Mouse (Mus musculus) forebrain, postnatal 0 days (tissue): ENCODE measurements around the gene Trpm3. TPM values are rescaled to one million over a fixed set of nuclear protein-coding genes. Genes with fewer than 3 reads are reported as not detected.
A peak's percentile ranks its signal among the peaks of the same experiment; 100 is the strongest.

Experiments
- ATAC-seq: fragments of 200-750 bp; cut with Nextera tagmentation; 2 replicates; pipeline ENCODE4 v1.8.0; 2017; ENCODE audit warnings: mild to moderate bottlenecking, moderate library complexity
- DNase-seq: peaks from one replicate; pipeline ENCODE4 v3.0.0-alpha.2; 2015
- H3K27ac ChIP-seq: fragments of 300-500 bp; sonication (generic); 2 replicates; pipeline ENCODE4 v1.5.1; 2014; ENCODE audit warnings: low read depth, mild to moderate bottlenecking, antibody characterized with exemption, low read length, moderate library complexity, mixed read lengths
- H3K27me3 ChIP-seq: fragments of 300-500 bp; sonication (generic); 2 replicates; pipeline ENCODE4 v1.6.1; 2014; ENCODE audit warnings: mild to moderate bottlenecking, low read length, mixed read lengths; ENCODE audit not compliant: insufficient read depth
- H3K36me3 ChIP-seq: fragments of 300-500 bp; sonication (generic); 2 replicates; pipeline ENCODE4 v1.6.1; 2014; ENCODE audit warnings: mild to moderate bottlenecking, moderate library complexity; ENCODE audit not compliant: insufficient read depth
- H3K4me1 ChIP-seq: fragments of 300-500 bp; sonication (generic); 2 replicates; pipeline ENCODE4 v1.6.1; 2014; ENCODE audit warnings: antibody characterized with exemption; ENCODE audit not compliant: insufficient read depth
- H3K4me2 ChIP-seq: fragments of 300-500 bp; sonication (generic); 2 replicates; pipeline ENCODE4 v1.6.1; 2014; ENCODE audit warnings: low read depth, mild to moderate bottlenecking, moderate library complexity
- H3K4me3 ChIP-seq: fragments of 300-500 bp; sonication (generic); 2 replicates; pipeline ENCODE4 v1.5.1; 2014; ENCODE audit warnings: low read depth, low read length, mixed read lengths
- H3K9ac ChIP-seq: fragments of 300-500 bp; sonication (generic); 2 replicates; pipeline ENCODE4 v1.6.1; 2014; ENCODE audit warnings: mild to moderate bottlenecking
- H3K9me3 ChIP-seq: fragments of 300-500 bp; sonication (generic); 2 replicates; pipeline ENCODE4 v1.6.1; 2016; ENCODE audit warnings: low read length
- CTCF ChIP-seq: sonication (generic); IDR thresholded peaks from 2 replicates; pipeline ENCODE4 v1.5.1; 2016; ENCODE audit warnings: antibody characterized with exemption, control low read depth, low read depth
- WGBS: fragments of 180-500 bp; shearing (Covaris S2); extraction: QIAGEN DNeasy Blood & Tissue Kit; methylation state at CpG from one replicate; pipeline ENCODE4 v1.1.7; 2014; 5-methylcytosine and 5-hydroxymethylcytosine counted together
- polyA plus RNA-seq: library from polyadenylated mRNA; unstranded; fragments of >200 nt; fragmentation: Nextera tagmentation; extraction: Ambion mirVana; gene quantifications from 2 replicates; pipeline ENCODE4 v1.2.1, GENCODE M21; 2015
- total RNA-seq: library from RNA; depleted of rRNA; stranded (reverse); fragments of >200 nt; gene quantifications from 2 replicates; pipeline ENCODE4 v1.2.3, GENCODE M21; 2014

The Trpm3 gene
- total and polyA plus RNA-seq, 2 experiments from 2014 or later = 25.6 to 39.7 TPM

- WGBS = 65% methylated on average over 3 of the region's 3 CpGs
- Histone ChIP-seq H3K4me1 (no peaks in the 10 kb centered on the region), H3K27me3 (no peaks in the 10 kb centered on the region), H3K4me2 (no peak overlapping the region), H3K9ac (no peak overlapping the region), H3K36me3 (no peaks in the 10 kb centered on the region), H3K27ac (no peak overlapping the region), H3K4me3 (no peak overlapping the region), H3K9me3 (no peaks in the 10 kb centered on the region)
- no peak for DNase-seq
- no peak for ATAC-seq
- TF ChIP-seq CTCF = no peak
Measured at GRCm38 (mm10) chr19:22596715-22597114, 457.9 kb downstream of the Trpm3 start.

GRCm38 (mm10) chr19:22604322-22604721 lies 465.5 kb downstream of the Trpm3 start:
- DNase-seq = no peak
- H3K4me2 ChIP-seq = no peak overlapping the region
- no peaks in the 10 kb centered on the region for H3K27me3 ChIP-seq
- TF ChIP-seq CTCF = no peak
- no peak for ATAC-seq
- H3K9me3 ChIP-seq = no peaks in the 10 kb centered on the region
- H3K4me3 ChIP-seq = no peak overlapping the region
- WGBS = 28% methylated on average over 4 of the region's 4 CpGs
- H3K4me1 ChIP-seq = peaks cover 3% of the 10 kb centered on the region; the same call in 1 of the 2 replicates
- H3K27ac ChIP-seq = no peak overlapping the region; the same call in 1 of the 2 replicates
- H3K9ac ChIP-seq = no peak overlapping the region
- H3K36me3 ChIP-seq = no peaks in the 10 kb centered on the region

- TF ChIP-seq CTCF = no peak
- H3K4me1 ChIP-seq = peaks cover 3% of the 10 kb centered on the region; the same call in 1 of the 2 replicates
- ATAC-seq (no peak), DNase-seq (no peak)
- H3K9ac ChIP-seq = no peak overlapping the region
- H3K27me3 ChIP-seq = no peaks in the 10 kb centered on the region
- H3K27ac ChIP-seq = no peak overlapping the region
- H3K36me3 ChIP-seq = no peaks in the 10 kb centered on the region
- H3K4me3 ChIP-seq = no peak overlapping the region
- no peak overlapping the region for H3K4me2 ChIP-seq
- no peaks in the 10 kb centered on the region for H3K9me3 ChIP-seq
- 65% methylated on average over 5 of the region's 5 CpGs for WGBS
Measured at GRCm38 (mm10) chr19:22607985-22608684, 469.3 kb downstream of the Trpm3 start.

- ATAC-seq (no peak), DNase-seq (no peak)
- no peak for TF ChIP-seq CTCF
- Histone ChIP-seq H3K27ac (no peak overlapping the region), H3K4me1 (no peaks in the 10 kb centered on the region), H3K4me2 (no peak overlapping the region), H3K27me3 (no peaks in the 10 kb centered on the region), H3K4me3 (no peak overlapping the region), H3K9ac (no peak overlapping the region), H3K9me3 (no peaks in the 10 kb centered on the region), H3K36me3 (no peaks in the 10 kb centered on the region)
- 65% methylated on average over 2 of the region's 2 CpGs for WGBS
Measured at GRCm38 (mm10) chr19:22611621-22612020, 472.8 kb downstream of the Trpm3 start.

GRCm38 (mm10) chr19:22615367-22615766 lies 476.5 kb downstream of the Trpm3 start:
- Histone ChIP-seq H3K4me3 (no peak overlapping the region), H3K36me3 (no peaks in the 10 kb centered on the region), H3K27ac (no peak overlapping the region), H3K27me3 (no peaks in the 10 kb centered on the region), H3K9ac (no peak overlapping the region), H3K4me1 (no peaks in the 10 kb centered on the region), H3K4me2 (no peak overlapping the region), H3K9me3 (no peaks in the 10 kb centered on the region)
- DNase-seq (no peak), ATAC-seq (no peak)
- 82% methylated on average over 6 of the region's 6 CpGs for WGBS
- TF ChIP-seq CTCF = no peak

GRCm38 (mm10) chr19:22624801-22625513 lies 486.1 kb downstream of the Trpm3 start:
- DNase-seq = no peak
- WGBS = 74% methylated on average over 3 of the region's 3 CpGs

GRCm38 (mm10) chr19:22628878-22629277 lies 490.0 kb downstream of the Trpm3 start:
- H3K27me3 ChIP-seq = no peaks in the 10 kb centered on the region
- ATAC-seq (no peak), DNase-seq (no peak)
- TF ChIP-seq CTCF = no peak
- 64% methylated on average over 3 of the region's 3 CpGs for WGBS
- no peaks in the 10 kb centered on the region for H3K9me3 ChIP-seq
- H3K27ac ChIP-seq = no peak overlapping the region
- no peak overlapping the region for H3K9ac ChIP-seq
- H3K4me3 ChIP-seq = no peak overlapping the region
- H3K4me2 ChIP-seq = no peak overlapping the region
- no peaks in the 10 kb centered on the region for H3K36me3 ChIP-seq
- H3K4me1 ChIP-seq = no peaks in the 10 kb centered on the region

More at GRCm38 (mm10) chr19:22624801-22625513, 486.1 kb downstream of the Trpm3 start:
- no peaks in the 10 kb centered on the region for H3K27me3 ChIP-seq
- no peaks in the 10 kb centered on the region for H3K4me1 ChIP-seq
- no peak overlapping the region for H3K4me2 ChIP-seq
- no peak for TF ChIP-seq CTCF
- no peaks in the 10 kb centered on the region for H3K9me3 ChIP-seq
- no peak overlapping the region for H3K9ac ChIP-seq
- H3K27ac ChIP-seq = no peak overlapping the region
- ATAC-seq = 0 out of 2 replicates have a peak, but pooled peaks have one; percentile 16
- H3K36me3 ChIP-seq = no peaks in the 10 kb centered on the region
- H3K4me3 ChIP-seq = no peak overlapping the region
